Mouse (Mus musculus): Measurements from ENCODE around the gene Spsb1. TPM values are rescaled to one million over a fixed set of nuclear protein-coding genes. Genes with fewer than 3 reads are reported as not detected.

Gene Spsb1
- 16.8 and 20.3 TPM in 2 replicates for polyA plus RNA-seq (2012; rRNA removed)

GRCm38 (mm10) chr4:149954893-149955439 is at the start of gene Spsb1:
TSS of gene Spsb1 (minus strand) at chr4:149955043.

Other genes with a start within 250 kb of the Spsb1 start
- gene Tmem201, start 217.0 kb downstream of the Spsb1 start, polyA plus RNA-seq (2012; rRNA removed): 30.3 and 34.2 TPM in 2 replicates
- gene Slc25a33, start 180.8 kb downstream of the Spsb1 start, polyA plus RNA-seq (2012; rRNA removed): 13.2 and 16.9 TPM in 2 replicates
- 37.2 and 37.7 TPM in 2 replicates for gene H6pd, start 54.0 kb upstream of the Spsb1 start, polyA plus RNA-seq (2012; rRNA removed)
- 2.0 and 2.2 TPM in 2 replicates for gene Gpr157, start 132.3 kb upstream of the Spsb1 start, polyA plus RNA-seq (2012; rRNA removed)
- gene Slc2a5, start 164.2 kb upstream of the Spsb1 start, polyA plus RNA-seq (2012; rRNA removed): 2.2 and 3.7 TPM in 2 replicates
- gene Slc2a7, start 193.9 kb upstream of the Spsb1 start, polyA plus RNA-seq (2012; rRNA removed): 0.34 TPM in 1 of 2 replicates, not detected in the other
- not detected in 2 replicates for gene Car6, start 246.3 kb upstream of the Spsb1 start, polyA plus RNA-seq (2012; rRNA removed)